Mouse (Mus musculus) megakaryocyte, embryonic 14.5 days (primary cell): ENCODE measurements at regions not wholly inside any gene's neighbourhood (a gene's known extent, or its start where the extent isn't known, plus 50 kb on each side); places are given as distances from the start of the nearest gene placed in this dataset.

Source experiments
- FLI1 ChIP-seq: IDR thresholded peaks from 2 replicates; pipeline ENCODE4 v1.6.1; 2012; ENCODE audit warnings: low read length, inconsistent platforms, mixed read lengths
- GATA1 ChIP-seq: IDR thresholded peaks from 3 replicates; pipeline ENCODE4 v1.6.1; 2012; ENCODE audit warnings: mixed read lengths, low read length, inconsistent platforms, borderline replicate concordance

GRCm38 (mm10) chr10:97309580-97309979 lies 169.8 kb upstream of the Dcn start:
- TF ChIP-seq GATA1 = no peak
- no peak for TF ChIP-seq FLI1
